Mouse (Mus musculus) bone marrow macrophage, adult 2 months (primary cell): Measurements from ENCODE around the gene Gm20388. TPM values are rescaled to one million over a fixed set of nuclear protein-coding genes. Genes with fewer than 3 reads are reported as not detected.
A peak's percentile ranks its signal among the peaks of the same experiment; 100 is the strongest.

Source experiments
- H3K27ac ChIP-seq: 2 replicates; pipeline ENCODE4 v1.5.1; 2012; ENCODE audit warnings: low read depth, low read length; ENCODE audit not compliant: insufficient read depth
- H3K4me1 ChIP-seq: 2 replicates; pipeline ENCODE4 v1.6.1; 2012; ENCODE audit warnings: low read length; ENCODE audit not compliant: control insufficient read depth, insufficient read depth
- H3K4me3 ChIP-seq: 2 replicates; pipeline ENCODE4 v1.5.1; 2012; ENCODE audit warnings: mild to moderate bottlenecking, low read length, moderate library complexity; ENCODE audit not compliant: insufficient read depth
- CTCF ChIP-seq: IDR thresholded peaks from 2 replicates; pipeline ENCODE4 v1.5.1; 2012; ENCODE audit warnings: low read depth, mild to moderate bottlenecking, low read length, moderate library complexity
- POLR2A ChIP-seq: IDR thresholded peaks from 2 replicates; pipeline ENCODE4 v1.6.1; 2012; ENCODE audit warnings: mild to moderate bottlenecking, low read depth, low read length, borderline replicate concordance
- polyA plus RNA-seq: library from polyadenylated mRNA; stranded (reverse); fragments of >200 nt; gene quantifications from 2 replicates; pipeline ENCODE4 v1.2.4, GENCODE M21; 2012; ENCODE audit not compliant: missing spikeins, insufficient read depth, insufficient read length

The Gm20388 gene
- polyA plus RNA-seq, 1 experiment = 32.7 TPM

DNA sequence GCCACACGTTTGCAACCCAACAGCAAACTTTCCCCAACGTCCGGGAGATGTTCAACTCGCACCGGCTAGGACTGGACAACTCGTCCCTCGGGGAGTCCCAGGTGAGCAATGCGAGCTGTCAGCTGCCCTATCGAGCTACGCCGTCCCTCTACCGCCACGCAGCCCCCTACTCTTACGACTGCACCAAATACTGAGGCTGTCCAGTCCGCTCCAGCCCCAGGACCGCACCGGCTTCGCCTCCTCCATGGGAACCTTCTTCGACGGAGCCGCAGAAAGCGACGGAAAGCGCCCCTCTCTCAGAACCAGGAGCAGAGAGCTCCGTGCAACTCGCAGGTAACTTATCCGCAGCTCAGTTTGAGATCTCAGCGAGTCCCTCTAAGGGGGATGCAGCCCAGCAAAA lies 1207.3 kb downstream of the Gm20388 start:
- no peaks in the 10 kb centered on the region for H3K4me1 ChIP-seq
- no peak overlapping the region for H3K27ac ChIP-seq
- TF ChIP-seq POLR2A = no peak
- no peak for TF ChIP-seq CTCF
- no peak overlapping the region for H3K4me3 ChIP-seq

- H3K27ac ChIP-seq = no peak overlapping the region
These were observed 1208.2 kb downstream of the Gm20388 start for GRCm38 (mm10) chr8:121118634-121119420.

GRCm38 (mm10) chr8:121119635-121120455 lies 1209.2 kb downstream of the Gm20388 start:
- TF ChIP-seq POLR2A (no peak), CTCF (no peak)
- Histone ChIP-seq H3K27ac (no peak overlapping the region), H3K4me3 (no peak overlapping the region), H3K4me1 (no peaks in the 10 kb centered on the region)

More at GRCm38 (mm10) chr8:121118634-121119420, 1208.2 kb downstream of the Gm20388 start:
- Histone ChIP-seq H3K4me3 (no peak overlapping the region), H3K4me1 (no peaks in the 10 kb centered on the region)
- TF ChIP-seq POLR2A (no peak), CTCF (no peak)

GRCm38 (mm10) chr8:121120456-121121419 lies 1210.1 kb downstream of the Gm20388 start:
- no peak for TF ChIP-seq CTCF
- TF ChIP-seq POLR2A = no peak
- Histone ChIP-seq H3K4me3 (peak overlapping the region; percentile 38), H3K27ac (no peak overlapping the region), H3K4me1 (no peaks in the 10 kb centered on the region)

GRCm38 (mm10) chr8:121121704-121122103 lies 1211.1 kb downstream of the Gm20388 start:
- Histone ChIP-seq H3K4me1 (no peaks in the 10 kb centered on the region), H3K27ac (no peak overlapping the region), H3K4me3 (no peak overlapping the region)
- TF ChIP-seq POLR2A (no peak), CTCF (no peak)

DNA sequence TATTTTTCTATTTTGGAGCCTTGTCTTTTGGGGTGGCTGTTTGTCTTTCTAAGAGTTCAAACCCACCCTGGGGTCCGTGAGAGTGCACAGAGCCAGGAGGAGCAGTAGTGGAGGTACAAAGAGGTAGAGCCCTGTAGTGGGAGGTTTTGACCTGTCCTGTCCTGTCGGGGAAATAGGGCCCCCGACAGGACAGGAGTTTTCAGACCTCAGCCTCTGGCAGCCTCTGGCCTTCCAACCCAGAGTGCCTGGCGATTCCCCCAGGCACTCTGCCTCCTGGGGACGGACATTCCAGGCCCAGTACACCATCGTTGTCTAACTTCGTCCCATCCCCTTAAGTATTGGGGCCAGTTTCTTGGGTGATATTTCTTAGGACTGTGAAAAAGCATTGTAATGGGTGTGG lies 1211.7 kb downstream of the Gm20388 start:
- TF ChIP-seq CTCF (no peak), POLR2A (no peak)
- H3K27ac ChIP-seq = no peak overlapping the region
- no peaks in the 10 kb centered on the region for H3K4me1 ChIP-seq
- no peak overlapping the region for H3K4me3 ChIP-seq

DNA sequence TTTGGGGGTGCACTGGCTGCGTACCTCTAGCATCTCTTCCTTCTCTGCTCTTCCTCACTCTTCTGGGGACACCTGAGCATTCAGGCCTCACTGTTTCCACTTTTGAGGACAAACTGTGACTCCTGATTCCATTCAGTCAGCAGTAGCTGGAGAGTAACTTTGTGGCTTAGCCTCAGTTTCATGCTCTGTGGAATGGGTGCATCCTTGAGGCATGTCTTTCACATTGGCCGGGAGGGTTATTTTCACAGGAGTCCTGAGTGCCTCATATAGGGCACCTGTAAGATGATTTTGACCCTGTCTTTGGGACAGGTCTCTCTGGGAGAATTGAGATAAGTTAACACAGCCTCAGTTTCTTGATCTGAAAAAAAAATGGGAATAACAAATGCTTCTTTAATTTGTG lies 1212.5 kb downstream of the Gm20388 start:
- Histone ChIP-seq H3K4me3 (no peak overlapping the region), H3K27ac (no peak overlapping the region), H3K4me1 (no peaks in the 10 kb centered on the region)
- TF ChIP-seq POLR2A (no peak), CTCF (no peak)

DNA sequence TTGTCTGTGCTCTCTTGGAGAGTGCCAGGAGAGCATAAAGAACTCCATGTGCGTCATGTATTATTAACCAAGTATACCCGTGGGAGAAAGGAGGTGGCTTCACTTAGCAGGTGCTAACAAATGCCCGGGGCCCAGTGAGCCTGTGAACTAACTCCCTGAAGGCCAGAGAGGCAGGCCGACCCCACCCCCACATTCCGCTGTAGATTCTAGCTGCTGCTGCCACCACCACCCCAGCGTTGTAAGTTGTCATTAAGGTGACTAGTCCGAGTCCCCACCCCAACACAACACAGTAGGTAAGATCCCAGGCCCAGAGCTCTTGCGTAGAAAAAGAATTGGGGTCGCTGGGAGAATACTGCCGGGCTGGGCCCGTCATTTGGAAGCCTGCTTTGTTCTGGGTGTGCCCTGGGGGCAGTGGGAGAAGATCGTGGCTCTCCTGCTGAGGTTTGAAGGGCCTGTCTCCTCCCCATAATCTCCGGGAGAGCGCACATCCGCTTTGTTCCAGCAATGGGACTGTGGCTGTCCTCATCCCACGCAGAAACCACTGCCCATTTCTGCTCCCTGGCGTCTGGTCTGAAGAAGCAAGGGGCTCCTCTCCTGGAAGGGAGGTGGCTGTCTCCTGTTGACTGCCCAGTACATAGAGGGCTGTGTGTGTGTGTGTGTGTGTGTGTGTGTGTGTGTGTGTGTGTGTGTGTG lies 1214.1 kb downstream of the Gm20388 start:
- TF ChIP-seq CTCF = no peak
- no peak for TF ChIP-seq POLR2A
- no peak overlapping the region for H3K27ac ChIP-seq
- H3K4me1 ChIP-seq = no peaks in the 10 kb centered on the region
- no peak overlapping the region for H3K4me3 ChIP-seq

GRCm38 (mm10) chr8:121125311-121125876 lies 1214.8 kb downstream of the Gm20388 start:
- Histone ChIP-seq H3K4me3 (no peak overlapping the region), H3K4me1 (no peaks in the 10 kb centered on the region), H3K27ac (no peak overlapping the region)
- TF ChIP-seq POLR2A (no peak), CTCF (no peak)
